Comparison of ENCODE assay signal across 8 mouse cellular contexts in the genomic region with DNA sequence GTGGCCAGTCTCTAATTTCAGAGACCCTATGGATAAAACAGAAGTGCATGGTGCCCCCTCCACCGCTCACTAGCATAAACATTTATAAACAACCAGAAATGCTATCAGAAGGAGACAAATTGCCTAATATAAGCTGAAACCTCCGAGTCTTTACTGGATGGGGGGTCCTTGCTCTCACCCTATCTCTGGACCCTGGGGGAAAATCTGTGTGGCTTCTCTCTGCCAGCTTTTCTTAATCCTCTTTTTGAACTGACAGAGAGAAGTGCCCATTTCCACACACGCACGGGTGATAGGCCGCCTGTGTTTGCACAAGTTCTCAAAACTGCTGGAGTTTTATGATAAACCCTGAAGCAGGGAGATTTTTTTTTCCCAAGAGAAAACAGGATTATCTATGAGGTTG. TPM values are rescaled to one million over a fixed set of nuclear protein-coding genes. Genes with fewer than 3 reads are reported as not detected.
DNase-seq lines count a peak whose midpoint lies in the region; ATAC-seq and TF ChIP-seq lines count a peak whose summit lies in the region.

No protein-coding gene starts in this region.

- TF ChIP-seq POLR2A in limb, embryonic 14.5 days (IDR thresholded peaks at IDR 0.05; ENCODE audit: borderline replicate concordance, extremely low read depth, insufficient read depth, insufficient read length) = no peak

- H3K9me3 ChIP-seq in kidney, embryonic 14.5 days (ENCODE audit: control insufficient read depth, low read length) = no peaks in the 10 kb centered on the region
- no peaks in the 10 kb centered on the region for H3K9me3 ChIP-seq in forebrain, embryonic 10.5 days
- H3K9me3 ChIP-seq in limb, embryonic 14.5 days (ENCODE audit: control insufficient read depth, low read length) = no peaks in the 10 kb centered on the region

- peak overlapping the region; percentile 83; the same call in 1 of the 2 replicates for H3K27ac ChIP-seq in kidney, embryonic 14.5 days (ENCODE audit: low read depth, low read length)
- peak overlapping the region; percentile 94; the same call in 1 of the 2 replicates for H3K27ac ChIP-seq in forebrain, embryonic 10.5 days
- H3K27ac ChIP-seq in limb, embryonic 14.5 days (replicated peaks; ENCODE audit: low read depth, low read length) = peak overlapping the region; percentile 89; the same call in 1 of the 2 replicates

- WGBS in kidney, embryonic 14.5 days = 6% methylated on average over 5 of the region's 5 CpGs
- WGBS in forebrain, embryonic 10.5 days = 13% methylated on average over 5 of the region's 5 CpGs
- WGBS in limb, embryonic 14.5 days = 8% methylated on average over 5 of the region's 5 CpGs

- no peak for ATAC-seq in kidney, embryonic 14.5 days (ENCODE audit: low FRiP score, low TSS enrichment)
- no peak for ATAC-seq in limb, embryonic 14.5 days (ENCODE audit: low FRiP score, low read depth)

- H3K4me3 ChIP-seq in kidney, embryonic 14.5 days (ENCODE audit: low read length) = peak overlapping the region; percentile 77
- peak overlapping the region; percentile 83 for H3K4me3 ChIP-seq in forebrain, embryonic 10.5 days
- H3K4me3 ChIP-seq in limb, embryonic 14.5 days (replicated peaks; ENCODE audit: low read length) = peak overlapping the region; percentile 74

- H3K36me3 ChIP-seq in kidney, embryonic 14.5 days (ENCODE audit: control insufficient read depth, insufficient read depth, low read length) = peaks cover 30% of the 10 kb centered on the region
- H3K36me3 ChIP-seq in forebrain, embryonic 10.5 days (replicated peaks) = peaks cover 40% of the 10 kb centered on the region
- H3K36me3 ChIP-seq in limb, embryonic 14.5 days (ENCODE audit: control insufficient read depth, insufficient read depth, low read length) = peaks cover 20% of the 10 kb centered on the region

- H3K9ac ChIP-seq in kidney, embryonic 14.5 days (ENCODE audit: low read depth, low read length) = peak overlapping the region; percentile 91; the same call in 1 of the 2 replicates
- H3K9ac ChIP-seq in limb, embryonic 14.5 days (ENCODE audit: low read depth, low read length, severe bottlenecking) = peak overlapping the region; percentile 87

- no peak for DNase-seq in kidney, adult 8-10 months
- DNase-seq in forebrain, embryonic 10.5 days (ENCODE audit: extremely low spot score, low spot score) = no peak
- DNase-seq in limb, embryonic 14.5 days (ENCODE audit: low spot score) = no peak
- DNase-seq in retina, embryonic 14.5 days (ENCODE audit: low spot score) = peak; percentile 30
- no peak for DNase-seq in thymus, postnatal 25 days
- DNase-seq in ovary, adult 18-20 months (ENCODE audit: low spot score) = no peak
- no peak for DNase-seq in right cerebral cortex, postnatal 4 days

- peak overlapping the region; percentile 59 for H3K4me2 ChIP-seq in kidney, embryonic 14.5 days (replicated peaks; ENCODE audit: low read depth, low read length)
- H3K4me2 ChIP-seq in limb, embryonic 14.5 days (replicated peaks; ENCODE audit: low read depth, low read length, severe bottlenecking) = peak overlapping the region; percentile 68

- H3K4me1 ChIP-seq in kidney, embryonic 14.5 days (ENCODE audit: control insufficient read depth, insufficient read depth, low read length) = peaks cover 21% of the 10 kb centered on the region; the same call in 1 of the 2 replicates
- peaks cover 31% of the 10 kb centered on the region for H3K4me1 ChIP-seq in forebrain, embryonic 10.5 days
- H3K4me1 ChIP-seq in limb, embryonic 14.5 days (ENCODE audit: control insufficient read depth, insufficient read depth, low read length) = peaks cover 11% of the 10 kb centered on the region

- no peaks in the 10 kb centered on the region for H3K27me3 ChIP-seq in kidney, embryonic 14.5 days (ENCODE audit: control insufficient read depth, insufficient read depth, low read length)
- H3K27me3 ChIP-seq in forebrain, embryonic 10.5 days (ENCODE audit: poor library complexity, severe bottlenecking) = no peaks in the 10 kb centered on the region
- no peaks in the 10 kb centered on the region for H3K27me3 ChIP-seq in limb, embryonic 14.5 days (ENCODE audit: control insufficient read depth, insufficient read depth, low read length)

RNA-seq across cellular contexts. Expression of a gene that starts 1.0 kb away (rescaled TPM):
- polyA plus RNA-seq in kidney, embryonic 14.5 days (2014; fragmentation: Nextera tagmentation; extraction: Ambion mirVana) = 9.8 and 11.2 TPM in 2 replicates
- 5.9 and 6.0 TPM in 2 replicates for polyA plus RNA-seq in forebrain, embryonic 10.5 days (2016; fragmentation: Nextera tagmentation; extraction: Ambion mirVana)
- polyA plus RNA-seq in limb, embryonic 14.5 days (2012; rRNA removed) = 20.3 and 21.2 TPM in 2 replicates
- 11.0 and 12.9 TPM in 2 replicates for polyA plus RNA-seq in limb, embryonic 14.5 days (2014; fragmentation: Nextera tagmentation; extraction: Ambion mirVana)
